Mouse (Mus musculus): ENCODE results near the gene Mat2a.

Mat2a gene

DNA sequence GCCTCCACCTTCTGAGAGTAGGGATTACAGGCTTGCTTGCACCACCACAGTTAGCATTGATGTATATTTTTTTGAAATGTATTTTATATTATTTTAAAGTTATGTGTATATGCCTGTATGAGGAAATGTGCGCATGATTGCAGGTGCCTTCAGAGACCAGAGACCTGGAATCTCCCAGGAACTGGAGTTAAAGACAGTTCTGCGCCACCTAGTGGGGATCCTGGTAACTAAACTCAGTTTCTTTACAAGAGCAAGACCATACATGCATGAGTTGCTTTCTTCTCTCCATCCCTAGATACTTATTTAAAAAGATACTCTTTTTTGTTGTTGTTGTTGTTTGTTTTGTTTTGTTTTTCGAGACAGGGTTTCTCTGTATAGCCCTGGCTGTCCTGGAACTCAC, 29.8 kb downstream of the Mat2a start:
- ChIA-PET CTCF (interaction anchor here (0.5 to 5.6 kb wide), 22 partner anchors 8 to 882 kb away, joined by 3 to 56 read pairs (median 3); partner anchors contain the start of genes Tmem150a (in 2 of the 4) and Vamp8 (in 1 of the 4)), POLR2A (interaction anchor here (0.6 to 2.3 kb wide), 9 partner anchors 12 to 124 kb away, joined by 3 to 6 read pairs (median 3); partner anchors contain the start of genes Mat2a (in 3 of the 4) and Vamp8 (in 1 of the 4))

DNA sequence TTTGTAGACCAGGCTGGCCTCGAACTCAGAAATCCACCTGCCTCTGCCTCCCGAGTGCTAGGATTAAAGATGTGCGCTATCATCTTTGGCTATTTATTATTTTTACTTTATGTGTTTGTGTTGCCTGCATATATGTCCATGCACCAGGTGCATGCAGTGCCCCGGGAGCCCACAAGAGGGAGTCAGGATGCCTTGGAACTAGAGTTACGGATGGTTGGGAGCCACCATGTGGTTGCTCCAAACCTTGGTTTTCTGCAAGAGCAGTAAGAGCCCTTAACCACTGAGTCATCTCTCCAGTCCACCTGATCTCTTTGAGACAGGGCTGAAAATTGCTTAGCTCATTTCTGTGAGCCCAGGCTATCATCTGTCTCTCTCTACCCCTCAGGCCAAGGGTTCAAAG, 32.2 kb downstream of the Mat2a start:
- POLR2A ChIA-PET: interaction anchor here (0.6 to 2.4 kb wide), 7 partner anchors 17 to 576 kb away, joined by 3 to 21 read pairs (median 3); partner anchors contain the start of genes Immt (in 1 of the 4), Mat2a (in 1 of the 4) and Vamp8 (in 1 of the 4)
- CTCF ChIA-PET: interaction anchor here (0.5 to 5.6 kb wide), 21 partner anchors 11 to 798 kb away, joined by 3 to 56 read pairs (median 4); partner anchors contain the start of genes Vamp8 (in 2 of the 4) and Retsat (in 1 of the 4)

DNA sequence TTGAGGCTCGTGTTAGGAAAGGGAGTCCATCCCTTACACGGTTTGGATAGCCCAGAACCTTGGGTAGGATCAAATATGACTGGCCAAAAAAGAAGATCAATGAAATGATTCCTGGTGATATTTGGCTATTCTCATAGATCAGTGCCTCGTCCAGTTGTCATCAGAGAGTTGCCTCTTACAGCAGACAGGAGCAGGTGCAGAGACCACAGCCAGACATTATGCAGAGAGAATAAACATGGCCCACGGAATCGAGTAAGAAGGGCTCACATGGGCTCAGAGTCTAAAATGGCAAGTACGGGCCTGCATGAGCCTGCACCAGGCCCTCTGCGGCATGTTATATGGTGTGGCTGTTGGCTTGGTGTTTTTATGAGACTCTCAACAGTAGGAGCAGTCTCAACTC, 34.0 kb downstream of the Mat2a start:
- POLR2A ChIA-PET: interaction anchor here in 1 of 4 experiments (0.8 to 1.9 kb wide), 2 partner anchors 15 to 242 kb away, joined by 4 to 6 read pairs; partner anchors contain the start of gene Vamp8
- CTCF ChIA-PET: interaction anchor here in 3 of 4 experiments (0.6 to 0.8 kb wide), 8 partner anchors 9 to 1634 kb away, joined by 3 to 15 read pairs (median 4); partner anchors contain the start of genes Ggcx (in 1 of the 3) and Vamp5 (in 1 of the 3)

DNA sequence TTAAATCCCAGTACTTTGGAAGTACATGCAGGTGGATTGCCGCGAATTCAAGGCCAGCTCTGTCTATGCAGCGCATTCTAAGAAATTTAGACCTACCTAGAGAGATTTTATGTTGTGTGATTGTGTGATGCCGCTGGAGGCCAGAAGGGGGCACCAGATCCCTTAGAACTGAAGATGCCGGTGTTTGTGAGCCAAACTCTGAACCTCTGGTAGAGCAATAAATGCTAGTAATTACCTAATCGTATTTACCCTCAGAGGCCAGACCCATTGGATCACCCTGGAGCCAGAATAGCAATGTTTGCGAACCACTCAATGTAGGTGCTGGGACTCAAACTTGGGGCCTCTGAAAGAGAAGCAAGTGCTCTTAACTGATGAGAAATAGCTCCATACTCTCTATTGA, 37.5 kb downstream of the Mat2a start:
- ChIA-PET CTCF (interaction anchor here (0.5 to 3.1 kb wide), 21 partner anchors 8 to 246 kb away, joined by 3 to 13 read pairs (median 4); partner anchors contain the start of genes Ggcx (in 2 of the 4) and Vamp8 (in 1 of the 4)), POLR2A (interaction anchor here in 3 of 4 experiments (0.7 to 1.3 kb wide), 8 partner anchors 12 to 133 kb away, joined by 3 to 5 read pairs (median 3); partner anchors contain the start of genes Mat2a (in 1 of the 3) and Vamp8 (in 1 of the 3))

DNA sequence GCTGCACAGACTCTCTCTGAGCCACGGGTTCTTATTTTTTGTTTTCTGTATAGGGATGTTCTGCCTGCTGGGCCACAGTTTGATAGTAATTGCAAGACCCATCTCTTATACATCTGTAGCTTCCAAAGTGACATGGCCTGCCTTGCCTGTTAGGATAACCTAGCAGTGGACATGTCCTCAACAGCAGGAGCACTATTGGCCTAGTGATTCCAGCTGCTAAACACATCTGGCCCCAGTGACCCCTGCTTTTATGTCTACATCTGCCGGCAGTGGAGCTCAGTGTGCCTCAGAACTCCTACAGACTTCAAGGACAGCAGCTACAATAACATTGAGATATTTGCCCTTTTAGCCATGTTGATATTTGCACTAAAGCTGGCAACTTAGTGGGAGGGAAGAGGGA, 39.4 kb downstream of the Mat2a start:
- POLR2A ChIA-PET: interaction anchor here in 3 of 4 experiments (0.6 to 1.6 kb wide), 9 partner anchors 9 to 764 kb away, joined by 3 to 8 read pairs (median 5); partner anchors contain the start of genes Vamp8 (in 2 of the 3), Ggcx (in 1 of the 3) and Mat2a (in 1 of the 3)

DNA sequence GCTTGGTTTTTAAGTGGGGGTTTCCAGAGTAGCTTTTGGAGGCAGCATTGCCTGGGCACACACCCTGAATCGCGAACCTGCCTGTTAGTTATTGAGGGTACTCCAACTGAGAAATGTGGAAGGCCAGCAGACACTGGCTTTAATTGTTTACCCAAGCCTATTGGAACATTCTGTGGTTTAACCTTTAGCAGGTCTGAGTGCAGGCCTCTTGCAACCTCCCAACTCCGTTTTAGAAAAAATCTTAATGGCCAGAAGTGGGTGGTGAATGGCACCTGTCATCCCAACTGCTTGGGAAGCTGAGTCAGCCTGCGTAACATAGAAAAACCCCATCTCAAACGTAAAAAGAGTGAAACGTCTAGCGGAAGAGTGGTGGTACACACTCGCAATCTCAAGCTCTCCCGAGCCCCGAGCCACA, 42.5 kb downstream of the Mat2a start:
- ChIA-PET POLR2A (interaction anchor here in 3 of 4 experiments (0.7 to 4.5 kb wide), 7 partner anchors 17 to 759 kb away, joined by 3 to 14 read pairs (median 4); partner anchors contain the start of genes Mat2a (in 1 of the 3) and Tmem150a (in 1 of the 3)), CTCF (interaction anchor here in 2 of 4 experiments (1.0 to 1.7 kb wide), 6 partner anchors 10 to 33 kb away, joined by 3 to 6 read pairs (median 4); partner anchors contain the start of gene Ggcx (in 1 of the 2))

More for the DNA sequence above, 39.4 kb downstream of the Mat2a start:
- CTCF ChIA-PET: interaction anchor here in 3 of 4 experiments (0.7 to 1.9 kb wide), 9 partner anchors 9 to 139 kb away, joined by 3 to 9 read pairs (median 4); partner anchors contain the start of genes Ggcx (in 2 of the 3) and Vamp8 (in 1 of the 3)

DNA sequence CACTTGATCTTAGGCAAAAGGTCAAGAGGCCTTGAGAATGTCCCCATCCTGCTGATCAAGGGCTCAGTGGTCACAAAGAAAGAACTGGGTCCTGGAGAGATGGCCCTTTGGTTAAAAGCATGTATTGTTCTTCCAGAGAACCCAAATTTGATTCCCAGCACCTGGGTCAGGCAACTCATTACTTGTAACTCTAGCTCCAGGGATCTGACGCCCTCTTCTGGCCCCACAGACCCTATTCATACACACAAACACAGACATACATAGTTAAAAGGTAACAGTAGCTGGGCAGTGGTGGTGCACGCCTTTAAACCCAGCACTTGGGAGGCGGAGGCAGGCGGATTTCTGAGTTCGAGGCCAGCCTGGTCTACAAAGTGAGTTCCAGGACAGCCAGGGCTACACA, 47.0 kb downstream of the Mat2a start:
- ChIA-PET POLR2A (interaction anchor here in 3 of 4 experiments (0.6 to 3.6 kb wide), 11 partner anchors 12 to 141 kb away, joined by 3 to 33 read pairs (median 4); partner anchors contain the start of genes Tmem150a (in 2 of the 3), Ggcx (in 1 of the 3) and Vamp5 (in 1 of the 3)), CTCF (interaction anchor here (0.6 to 1.5 kb wide), 18 partner anchors 11 to 790 kb away, joined by 3 to 6 read pairs (median 4); partner anchors contain the start of genes Ggcx (in 2 of the 4) and Tmem150a (in 2 of the 4))

DNA sequence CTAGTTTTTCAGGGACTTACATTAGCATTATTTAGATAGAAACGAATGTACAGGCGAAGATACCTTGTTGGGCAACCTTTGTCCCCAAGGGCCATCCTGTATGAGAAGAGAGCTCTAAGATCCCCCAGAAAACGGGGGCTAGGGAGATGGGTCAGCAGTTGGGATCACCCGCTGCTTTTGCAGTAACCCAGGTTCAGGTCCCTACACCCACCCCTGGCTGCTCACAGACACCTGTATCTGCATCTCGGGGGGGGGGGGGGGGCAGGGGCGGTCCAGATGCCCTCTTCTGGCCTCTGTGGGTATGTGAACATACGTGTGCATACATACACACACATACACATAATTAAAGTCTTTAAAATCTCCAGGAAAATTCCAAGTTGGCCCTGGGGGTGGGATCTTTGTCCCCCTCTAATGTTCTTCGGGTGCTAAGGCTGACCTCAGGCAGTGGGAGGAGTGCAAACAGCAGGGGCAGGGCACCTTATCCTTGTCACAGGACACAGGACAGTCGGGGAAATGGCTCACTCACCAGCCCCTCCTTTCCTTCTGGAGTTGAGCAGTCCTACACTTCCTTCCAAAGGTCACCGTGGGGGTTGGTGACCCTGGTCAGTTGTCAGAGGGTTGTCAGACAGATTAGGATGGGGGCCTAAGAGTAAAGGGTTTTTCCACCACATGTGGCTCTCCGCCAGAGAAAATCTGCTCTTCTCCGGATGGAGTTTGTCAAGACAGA, 48.4 kb downstream of the Mat2a start:
- CTCF ChIA-PET: interaction anchor here (0.6 to 2.7 kb wide), 33 partner anchors 9 to 1918 kb away, joined by 3 to 21 read pairs (median 4); partner anchors contain the start of genes Vamp5 (in 3 of the 4), Ggcx (in 2 of the 4), Tmem150a (in 2 of the 4) and Tgoln1 (in 1 of the 4)

DNA sequence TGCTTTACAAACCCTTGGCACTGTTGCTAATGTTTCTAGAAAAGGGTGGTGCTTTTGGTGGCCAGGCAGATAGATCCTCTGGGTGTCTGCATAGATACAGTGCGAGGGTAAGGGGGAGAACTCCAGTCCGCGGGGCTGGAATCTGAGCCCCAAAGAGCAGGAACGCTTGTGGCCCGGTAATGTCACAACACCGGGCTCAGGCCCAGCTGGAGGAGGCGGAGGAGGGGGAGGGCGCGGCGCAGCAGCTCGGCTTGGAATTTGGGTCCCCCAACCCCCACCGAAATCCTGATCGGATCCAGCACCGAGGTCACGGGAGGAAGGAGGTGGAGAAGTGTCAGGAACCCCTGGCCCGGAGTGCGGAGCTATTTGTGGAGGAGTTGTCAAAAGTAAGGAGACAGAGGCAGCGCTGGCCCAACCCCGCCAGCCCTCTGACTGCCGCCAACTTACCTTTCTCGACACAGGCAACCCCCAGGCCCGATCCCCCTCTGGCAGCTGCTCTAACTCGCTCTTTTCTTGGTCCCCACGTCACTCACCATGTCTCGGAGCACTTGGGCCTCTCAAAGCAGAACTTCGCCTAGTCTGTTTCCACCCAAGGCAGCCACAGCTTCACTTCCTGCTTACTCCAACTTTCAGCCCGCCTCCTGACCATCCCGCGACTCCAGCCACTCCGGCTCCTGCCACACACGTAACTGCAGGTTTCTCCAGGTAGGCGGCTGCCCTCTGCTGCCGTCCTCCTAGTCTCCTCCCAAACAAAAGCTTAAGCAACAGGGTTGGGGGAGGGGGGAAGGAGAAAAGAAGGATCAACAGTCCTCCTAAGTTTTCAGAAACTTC, 49.2 kb downstream of the Mat2a start, which contains the start of gene Vamp8:
Vamp8 (minus strand) TSS at position 763 of the 831 bp plus-strand sequence.
- POLR2A ChIA-PET: interaction anchor here in 3 of 4 experiments (0.6 to 3.6 kb wide), 55 partner anchors 9 to 896 kb away, joined by 3 to 33 read pairs (median 4); partner anchors contain the start of genes Ggcx (in 3 of the 3), Tmem150a (in 3 of the 3), Vamp5 (in 3 of the 3) and Usp39 (in 2 of the 3)

More for the DNA sequence above, 48.4 kb downstream of the Mat2a start:
- POLR2A ChIA-PET: interaction anchor here (0.6 to 3.6 kb wide), 55 partner anchors 9 to 897 kb away, joined by 3 to 33 read pairs (median 4); partner anchors contain the start of genes Tmem150a (in 3 of the 4), Ggcx (in 2 of the 4), Vamp5 (in 2 of the 4) and 0610030E20Rik (in 1 of the 4)

DNA sequence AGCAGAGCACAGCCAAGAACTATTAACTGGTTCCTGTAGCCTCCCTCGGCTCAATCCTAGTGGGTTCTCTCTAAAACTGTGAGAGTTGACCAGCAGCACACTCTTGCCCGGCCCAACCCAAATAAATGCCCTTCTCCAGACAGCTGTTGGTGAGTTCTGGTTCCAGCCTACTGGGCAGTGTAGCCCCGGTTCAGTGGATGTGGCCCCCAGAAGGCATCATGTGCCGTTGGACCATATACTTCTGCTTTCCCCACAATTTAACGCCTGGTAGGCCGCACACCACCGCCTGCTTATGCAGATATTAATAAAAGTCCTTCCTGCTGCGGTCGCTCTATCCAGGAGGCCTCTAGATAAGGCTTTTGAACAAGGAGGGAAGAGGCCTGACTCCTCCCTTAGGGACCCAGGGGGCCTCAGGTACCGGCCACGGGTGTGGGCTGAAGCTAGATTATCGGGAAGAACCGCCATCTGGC, 49.9 kb downstream of the Mat2a start:
- ChIA-PET CTCF (interaction anchor here (0.6 to 2.7 kb wide), 19 partner anchors 9 to 145 kb away, joined by 3 to 21 read pairs (median 4); partner anchors contain the start of genes Ggcx (in 2 of the 4), Vamp5 (in 2 of the 4) and Tmem150a (in 1 of the 4)), POLR2A (interaction anchor here in 3 of 4 experiments (0.6 to 3.6 kb wide), 40 partner anchors 9 to 566 kb away, joined by 3 to 33 read pairs (median 5); partner anchors contain the start of genes Ggcx (in 3 of the 3), Tmem150a (in 3 of the 3), Vamp5 (in 3 of the 3) and Usp39 (in 2 of the 3))

More for the DNA sequence above, 49.2 kb downstream of the Mat2a start, which contains the start of gene Vamp8:
- CTCF ChIA-PET: interaction anchor here (0.5 to 2.7 kb wide), 36 partner anchors 10 to 1919 kb away, joined by 3 to 21 read pairs (median 4); partner anchors contain the start of genes Vamp5 (in 3 of the 4), Ggcx (in 2 of the 4), Tmem150a (in 2 of the 4) and Tgoln1 (in 1 of the 4)

DNA sequence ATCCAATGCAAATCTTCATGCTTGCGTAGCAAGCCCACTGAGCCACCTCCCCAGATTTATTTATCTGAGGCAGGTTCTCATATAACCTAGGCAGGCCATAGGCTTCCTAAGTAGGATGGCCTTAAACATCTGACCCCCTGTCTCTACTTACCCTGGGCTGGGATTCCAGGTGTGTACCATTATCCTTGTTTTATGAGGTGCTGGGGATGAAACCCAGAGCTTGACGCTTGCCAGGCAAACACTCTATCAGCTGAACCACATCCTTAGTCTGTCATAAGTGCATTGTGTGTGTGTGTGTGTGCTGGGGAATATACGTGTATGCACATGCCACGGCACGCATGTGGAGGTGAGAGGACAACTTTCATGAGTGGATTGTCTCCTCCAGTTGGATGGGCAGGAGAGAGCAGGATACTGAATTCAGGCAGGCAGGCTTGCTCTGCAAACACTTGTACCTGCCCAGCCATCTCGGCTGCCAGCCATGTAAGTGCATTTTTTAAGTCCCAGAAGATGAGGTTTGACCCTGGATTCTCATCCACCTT, 50.5 kb downstream of the Mat2a start:
- CTCF ChIA-PET: interaction anchor here in 2 of 4 experiments (0.6 to 2.7 kb wide), 4 partner anchors 8 to 146 kb away, joined by 3 to 21 read pairs (median 4); partner anchors contain the start of gene Vamp5 (in 1 of the 2)
- POLR2A ChIA-PET: interaction anchor here in 2 of 4 experiments (1.1 to 3.6 kb wide), 11 partner anchors 9 to 123 kb away, joined by 3 to 33 read pairs (median 11); partner anchors contain the start of genes Usp39 (in 2 of the 2), 0610030E20Rik (in 1 of the 2), Tmem150a (in 1 of the 2) and Vamp5 (in 1 of the 2)

DNA sequence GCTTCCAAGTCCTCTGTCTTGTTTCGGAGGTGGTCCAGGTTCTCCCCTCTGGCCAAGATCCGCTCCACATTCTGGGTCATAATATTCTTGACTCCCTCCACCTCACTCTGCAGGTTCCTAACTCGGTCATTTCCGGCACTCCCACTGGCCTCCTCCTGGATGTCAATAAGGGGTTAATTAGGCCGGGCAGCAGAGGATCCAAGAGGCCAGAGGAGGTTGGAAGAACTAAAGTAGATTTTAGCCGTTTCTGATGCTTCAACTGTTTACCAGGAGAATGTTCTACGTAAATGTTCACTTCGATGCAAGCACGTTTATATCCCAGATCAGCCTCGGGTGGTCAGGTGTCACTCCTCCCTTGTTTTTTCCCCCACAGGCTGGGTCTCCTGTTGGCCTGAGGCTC, 51.1 kb downstream of the Mat2a start:
- POLR2A ChIA-PET: interaction anchor here in 1 of 4 experiments (1.1 to 3.2 kb wide), 3 partner anchors 18 to 24 kb away, joined by 3 to 13 read pairs (median 4); no protein-coding TSS in a partner anchor

DNA sequence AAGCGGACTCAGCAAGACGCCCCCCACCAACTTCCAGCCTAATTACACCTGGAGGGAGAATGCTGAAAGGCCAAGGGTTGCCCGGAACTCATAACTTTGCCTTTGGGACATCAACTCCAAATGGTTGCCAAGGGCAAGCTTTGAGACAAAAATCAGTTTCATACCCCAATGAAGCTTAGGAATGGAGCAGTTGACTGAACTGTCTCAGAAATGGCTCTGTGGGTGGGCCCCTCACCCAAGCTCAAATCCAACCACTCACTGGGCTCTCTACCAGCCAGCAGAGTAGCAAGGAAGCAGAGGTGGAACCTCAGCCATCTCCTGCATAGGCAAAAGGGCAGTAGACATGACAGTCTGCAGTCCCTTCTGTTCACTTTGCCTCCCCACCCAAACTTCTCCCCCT, 51.5 kb downstream of the Mat2a start:
- ChIA-PET POLR2A (interaction anchor here in 1 of 4 experiments (1.1 kb wide), 2 partner anchors 12 to 24 kb away, joined by 3 to 4 read pairs; no protein-coding TSS in a partner anchor), CTCF (interaction anchor here in 2 of 4 experiments (0.6 to 1.1 kb wide), 3 partner anchors 26 to 147 kb away, joined by 3 to 4 read pairs (median 4); partner anchors contain the start of genes Ggcx (in 1 of the 2) and Tmem150a (in 1 of the 2))

More for the DNA sequence above, 51.1 kb downstream of the Mat2a start:
- CTCF ChIA-PET: interaction anchor here in 1 of 4 experiments (2.7 kb wide), 1 partner anchor 8 kb away, joined by 21 read pairs; the partner anchor contains the start of gene Vamp5

DNA sequence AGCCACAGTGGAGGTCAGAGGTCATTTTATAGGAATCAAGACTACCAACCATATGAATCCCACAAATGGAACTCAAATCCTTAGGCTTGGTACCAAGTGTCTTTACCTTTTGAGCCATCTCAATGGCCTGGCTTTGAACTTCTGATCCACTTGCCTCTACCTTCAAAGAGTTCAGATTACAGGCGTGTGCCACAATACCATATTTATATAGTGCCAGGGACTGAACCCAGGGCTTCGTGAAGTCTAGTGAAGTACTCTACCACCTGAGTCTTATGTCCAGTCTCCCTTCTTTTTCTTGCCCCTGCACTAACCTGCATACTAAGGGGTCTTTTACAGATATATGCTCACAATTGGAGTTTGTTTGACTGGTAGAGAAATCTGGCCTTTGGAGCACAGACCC, 52.8 kb downstream of the Mat2a start:
- CTCF ChIA-PET: interaction anchor here in 1 of 4 experiments (0.6 kb wide), 1 partner anchor 200 kb away, joined by 3 read pairs; no protein-coding TSS in a partner anchor
- POLR2A ChIA-PET: no interaction called here

DNA sequence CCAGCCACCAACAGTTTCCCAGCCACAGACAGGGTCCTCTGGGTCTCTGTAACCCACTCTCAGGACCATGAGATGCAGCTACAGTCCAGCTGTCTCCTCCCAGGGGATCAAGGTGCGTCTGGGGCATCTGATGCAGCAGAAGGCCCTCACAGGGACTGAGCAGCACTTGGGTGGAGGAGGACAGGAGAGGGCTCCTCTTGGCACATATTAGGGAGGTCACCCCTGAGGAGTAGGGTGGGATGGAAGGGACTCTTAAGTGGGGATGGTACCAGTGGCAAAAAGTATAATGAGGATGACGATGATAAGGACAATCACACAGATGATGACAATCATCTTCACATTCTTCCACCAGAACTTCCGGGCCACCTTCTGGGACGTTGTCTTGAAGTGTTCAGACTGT, 54.1 kb downstream of the Mat2a start:
- ChIA-PET POLR2A (interaction anchor here in 2 of 4 experiments (0.6 to 1.0 kb wide), 4 partner anchors 21 to 517 kb away, joined by 3 to 4 read pairs (median 3); no protein-coding TSS in a partner anchor), CTCF (no interaction called here)
